Mouse (Mus musculus) urinary bladder, postnatal 0 days (tissue): ENCODE measurements around the gene Nudt3. TPM values are rescaled to one million over a fixed set of nuclear protein-coding genes. Genes with fewer than 3 reads are reported as not detected.

ENCODE experiments used
- polyA plus RNA-seq: library from polyadenylated mRNA; unstranded; fragments of >200 nt; fragmentation: Nextera tagmentation; extraction: Ambion mirVana; gene quantifications from 2 replicates; pipeline ENCODE4 v1.2.1, GENCODE M21; 2015

Nudt3 gene
- 48.3 and 49.0 TPM in 2 replicates for polyA plus RNA-seq

GRCm38 (mm10) chr17:27623360-27624326 is at the start of gene Nudt3:
TSS of gene Nudt3 (minus strand) at chr17:27623495.

DNA sequence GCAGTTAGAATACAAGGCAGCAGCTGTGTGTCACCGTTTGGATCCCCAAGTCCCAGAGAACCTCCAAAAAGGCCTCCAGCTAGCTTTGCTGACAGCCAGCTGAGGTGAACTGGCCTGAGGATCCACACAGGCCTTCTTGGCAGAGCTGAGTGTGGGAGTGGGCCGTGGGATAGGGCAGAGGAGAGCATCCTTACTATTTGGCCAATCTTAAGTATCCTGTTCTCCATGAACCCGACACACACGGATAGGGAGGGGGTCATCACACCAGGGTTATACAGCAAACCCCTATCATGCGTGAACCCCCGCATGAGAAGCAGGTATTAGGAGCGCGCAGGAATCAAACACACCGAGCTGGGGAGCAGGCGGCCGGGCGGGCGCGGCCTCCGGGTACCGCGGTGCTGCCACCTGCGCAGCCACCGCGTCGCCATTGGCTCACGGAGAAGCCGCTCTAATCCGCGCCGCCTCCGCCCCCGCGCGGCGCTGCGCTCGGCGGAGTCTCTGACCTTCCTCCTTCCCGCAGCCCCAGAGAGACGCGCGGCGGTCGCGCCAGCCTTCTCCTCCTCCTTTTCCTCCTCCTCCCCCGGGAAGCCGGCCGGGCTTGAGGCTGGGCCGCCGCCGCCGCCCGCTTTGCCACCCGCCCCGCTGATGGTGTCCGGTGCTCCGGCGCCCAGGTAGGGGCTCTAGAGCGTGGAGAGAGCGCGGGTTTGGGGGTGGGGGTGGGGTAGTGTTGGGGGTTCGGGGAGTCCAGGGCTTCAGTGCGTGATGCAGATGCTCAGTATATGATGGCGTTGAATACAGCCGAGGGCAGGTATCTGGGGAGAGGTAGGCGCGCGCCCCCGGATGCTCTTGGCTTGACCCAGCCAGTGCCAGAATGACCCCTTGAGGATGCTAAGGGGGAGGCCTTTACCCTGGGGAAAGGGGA is 32.1 kb upstream of the Nudt3 start, which contains the start of gene Pacsin1:
Gene Pacsin1, plus strand, starts transcription at position 421 of the 922 bp plus-strand sequence.

GRCm38 (mm10) chr17:27636132-27637020 is 13.1 kb upstream of the Nudt3 start, which contains the start of gene Rps10:
TSS of gene Rps10 (minus strand) at chr17:27636669.

DNA sequence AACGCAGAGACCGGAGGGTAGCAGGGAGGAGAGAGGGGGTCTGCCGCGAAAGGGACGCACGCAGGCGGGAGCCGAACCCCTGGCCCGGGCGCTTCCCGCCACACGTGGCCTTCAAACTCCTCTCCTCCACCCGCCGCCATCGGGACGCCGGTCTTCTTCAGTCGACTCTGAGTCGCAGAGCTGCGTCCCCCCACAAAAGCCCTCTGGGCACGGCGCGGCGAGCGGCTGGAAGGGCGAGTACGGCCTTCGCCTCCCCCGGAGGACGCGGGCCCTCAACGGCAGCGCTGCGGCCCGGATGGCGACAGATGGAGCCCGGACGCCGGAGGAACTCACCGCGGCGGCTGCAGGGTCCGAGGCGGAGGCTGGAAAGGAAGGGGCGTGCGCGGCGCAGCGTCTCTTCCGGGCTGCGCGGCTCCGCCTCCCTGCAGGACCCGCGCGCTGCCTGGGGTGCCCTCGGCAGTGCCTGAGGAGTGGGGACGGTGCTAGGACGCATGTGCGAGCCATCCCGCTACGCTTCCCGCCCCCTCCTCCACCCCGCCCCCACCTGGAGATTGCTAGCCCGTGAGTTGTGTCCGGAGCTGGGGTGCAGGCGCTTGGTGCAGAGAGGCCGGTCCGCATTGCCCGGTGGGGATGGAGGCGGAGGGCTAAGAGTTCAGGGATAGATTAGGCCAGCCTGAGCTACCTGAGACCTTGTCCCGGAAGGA is 11.7 kb upstream of the Nudt3 start, which contains the start of gene RPS10-NUDT3:
Gene RPS10-NUDT3, minus strand, starts transcription at position 352 of the 704 bp plus-strand sequence.

DNA sequence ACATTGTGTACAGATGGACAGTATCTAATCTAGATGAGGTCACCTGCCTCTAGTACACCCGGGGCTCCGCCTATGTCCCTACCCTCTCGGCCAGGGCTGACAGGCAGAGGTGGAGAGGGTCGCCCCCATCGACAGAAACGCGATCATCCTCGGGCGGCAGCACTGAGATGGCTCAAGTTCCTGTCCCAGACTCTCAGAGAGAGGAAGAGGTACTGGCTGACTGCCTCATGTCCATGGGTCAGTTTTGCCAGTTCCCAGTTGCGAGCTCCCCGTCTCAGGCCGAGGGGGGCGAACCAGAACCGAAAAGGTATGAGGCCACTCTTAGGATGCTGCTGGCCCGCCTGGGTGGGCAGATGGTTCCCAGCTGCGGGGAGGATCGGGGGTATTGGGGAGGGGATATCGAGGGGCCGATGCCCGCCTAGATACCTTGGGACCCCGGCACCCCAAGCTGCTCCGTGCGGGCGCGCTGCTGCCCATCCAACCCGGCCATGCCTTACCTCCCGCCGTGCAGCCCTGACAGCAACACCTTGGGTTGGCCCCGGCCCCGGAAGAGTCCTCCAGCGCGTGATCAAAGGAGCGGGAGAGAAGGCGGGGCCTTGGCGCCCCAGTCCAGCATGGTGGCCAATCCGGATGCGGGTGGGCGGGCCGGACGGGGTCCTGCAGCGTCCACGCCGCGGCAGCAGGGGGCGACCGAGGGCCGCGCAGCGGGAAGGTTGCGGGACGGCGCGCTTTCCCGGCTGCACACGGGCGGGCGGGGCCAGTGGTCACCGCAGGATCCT is 57.9 kb downstream of the Nudt3 start, which contains the start of gene AI413582:
Gene AI413582, minus strand, starts transcription at position 594 of the 779 bp plus-strand sequence.

GRCm38 (mm10) chr17:27556315-27557011 is 66.8 kb downstream of the Nudt3 start, which contains the start of gene Hmga1:
TSS of gene Hmga1 (plus strand) at chr17:27556497.

Other genes starting within 250 kb of the Nudt3 start
- gene Grm4, start 102.1 kb downstream of the Nudt3 start, polyA plus RNA-seq = not detected in 2 replicates
- 75.4 and 76.9 TPM in 2 replicates for gene Hmga1, start 67.0 kb downstream of the Nudt3 start, polyA plus RNA-seq
- 25.3 and 39.1 TPM in 2 replicates for gene AI413582, start 57.7 kb downstream of the Nudt3 start, polyA plus RNA-seq
- gene RPS10-NUDT3, start 11.7 kb upstream of the Nudt3 start, polyA plus RNA-seq = not detected in 2 replicates
- gene Rps10, start 13.2 kb upstream of the Nudt3 start, polyA plus RNA-seq = 728 and 735 TPM in 2 replicates
- gene Pacsin1, start 32.0 kb upstream of the Nudt3 start, polyA plus RNA-seq = 0.39 and 0.91 TPM in 2 replicates
- 0.15 TPM in 1 of 2 replicates, not detected in the other for gene Spdef, start 105.5 kb upstream of the Nudt3 start, polyA plus RNA-seq
- 12.7 and 13.7 TPM in 2 replicates for gene D17Wsu92e, start 197.2 kb upstream of the Nudt3 start, polyA plus RNA-seq
- gene Snrpc, start 214.7 kb upstream of the Nudt3 start, polyA plus RNA-seq = 180 and 188 TPM in 2 replicates
- 1.6 and 1.8 TPM in 2 replicates for gene Uhrf1bp1, start 232.9 kb upstream of the Nudt3 start, polyA plus RNA-seq